Mouse (Mus musculus) naive thymus-derived CD4-positive, alpha-beta T cell, adult 2 months (primary cell): Measurements from ENCODE around the gene Actbl2.
A peak's percentile ranks its signal among the peaks of the same experiment; 100 is the strongest.

ENCODE experiments used
- DNase-seq: peaks from one replicate; pipeline ENCODE4 v3.0.0-alpha.2; 2011; ENCODE audit warnings: low read depth

Actbl2 gene

GRCm38 (mm10) chr13:111254713-111255112, at the start of gene Actbl2:
Gene Actbl2 (plus strand): TSS chr13:111255013.
- no peak for DNase-seq

- DNase-seq, result no peak
These were observed 44.0 kb upstream of the Actbl2 start for GRCm38 (mm10) chr13:111210649-111211378.

GRCm38 (mm10) chr13:111228768-111229167, 26.0 kb upstream of the Actbl2 start:
- no peak for DNase-seq

GRCm38 (mm10) chr13:111229541-111229940, 25.3 kb upstream of the Actbl2 start:
- no peak for DNase-seq

GRCm38 (mm10) chr13:111232416-111232815, 22.4 kb upstream of the Actbl2 start:
- DNase-seq, result no peak

- no peak for DNase-seq
These were observed 21.5 kb upstream of the Actbl2 start for GRCm38 (mm10) chr13:111233356-111233755.

GRCm38 (mm10) chr13:111234573-111234972, 20.2 kb upstream of the Actbl2 start:
- no peak for DNase-seq

GRCm38 (mm10) chr13:111235719-111236166, 19.1 kb upstream of the Actbl2 start:
- DNase-seq, result no peak

GRCm38 (mm10) chr13:111236461-111236864, 18.4 kb upstream of the Actbl2 start:
- DNase-seq, result no peak

- no peak for DNase-seq
These were observed 17.5 kb upstream of the Actbl2 start for GRCm38 (mm10) chr13:111237296-111237695.

GRCm38 (mm10) chr13:111237865-111238465, 16.8 kb upstream of the Actbl2 start:
- peak; percentile 41 for DNase-seq

- DNase-seq, result no peak
These were observed 3.7 kb upstream of the Actbl2 start for GRCm38 (mm10) chr13:111251106-111251505.

- peak; percentile 41 for DNase-seq
These were observed 3.0 kb upstream of the Actbl2 start for GRCm38 (mm10) chr13:111251795-111252194.

- DNase-seq, result no peak
These were observed 3.2 kb downstream of the Actbl2 start for GRCm38 (mm10) chr13:111258016-111258415.

GRCm38 (mm10) chr13:111258424-111259092, 3.7 kb downstream of the Actbl2 start:
- DNase-seq, result no peak

GRCm38 (mm10) chr13:111259093-111259491, 4.3 kb downstream of the Actbl2 start:
- no peak for DNase-seq

GRCm38 (mm10) chr13:111259711-111260110, 4.9 kb downstream of the Actbl2 start:
- no peak for DNase-seq

- no peak for DNase-seq
These were observed 8.4 kb downstream of the Actbl2 start for GRCm38 (mm10) chr13:111263186-111263585.

GRCm38 (mm10) chr13:111263758-111264157, 8.9 kb downstream of the Actbl2 start:
- no peak for DNase-seq

GRCm38 (mm10) chr13:111265231-111266000, 10.6 kb downstream of the Actbl2 start:
- peak; percentile 7 for DNase-seq

- no peak for DNase-seq
These were observed 12.0 kb downstream of the Actbl2 start for GRCm38 (mm10) chr13:111266855-111267254.

- no peak for DNase-seq
These were observed 14.2 kb downstream of the Actbl2 start for GRCm38 (mm10) chr13:111268992-111269391.
